Mouse (Mus musculus) embryonic facial prominence, embryonic 14.5 days (tissue): ENCODE measurements around the gene BC049715. TPM values are rescaled to one million over a fixed set of nuclear protein-coding genes. Genes with fewer than 3 reads are reported as not detected.
A peak's percentile ranks its signal among the peaks of the same experiment; 100 is the strongest.

Source experiments
- ATAC-seq: fragments of 200-750 bp; cut with Nextera tagmentation; 2 replicates; pipeline ENCODE4 v1.8.0; 2017; ENCODE audit warnings: low read depth, moderate number of reproducible peaks, moderate TSS enrichment
- DNase-seq: peaks from one replicate; pipeline ENCODE4 v3.0.0-alpha.2; 2015; ENCODE audit warnings: low spot score
- H3K27ac ChIP-seq: fragments of 300-500 bp; sonication (generic); replicated peaks from 2 replicates; pipeline ENCODE4 v1.5.1; 2014; ENCODE audit warnings: low read depth, mild to moderate bottlenecking, low read length, moderate library complexity
- H3K27me3 ChIP-seq: fragments of 300-500 bp; sonication (generic); replicated peaks from 2 replicates; pipeline ENCODE4 v1.6.1; 2014; ENCODE audit warnings: low read length; ENCODE audit not compliant: control insufficient read depth, insufficient read depth
- H3K36me3 ChIP-seq: fragments of 300-500 bp; sonication (generic); 2 replicates; pipeline ENCODE4 v1.6.1; 2014; ENCODE audit warnings: low read length, mixed read lengths; ENCODE audit not compliant: control insufficient read depth, insufficient read depth
- H3K4me1 ChIP-seq: fragments of 300-500 bp; sonication (generic); 2 replicates; pipeline ENCODE4 v1.6.1; 2014; ENCODE audit warnings: antibody characterized with exemption, low read length; ENCODE audit not compliant: control insufficient read depth, insufficient read depth
- H3K4me2 ChIP-seq: fragments of 300-500 bp; sonication (generic); 2 replicates; pipeline ENCODE4 v1.6.1; 2014; ENCODE audit warnings: low read depth, mild to moderate bottlenecking, low read length, moderate library complexity, mixed read lengths
- H3K4me3 ChIP-seq: fragments of 300-500 bp; sonication (generic); 2 replicates; pipeline ENCODE4 v1.5.1; 2014; ENCODE audit warnings: low read depth, mild to moderate bottlenecking, low read length
- H3K9ac ChIP-seq: fragments of 300-500 bp; sonication (generic); 2 replicates; pipeline ENCODE4 v1.6.1; 2014; ENCODE audit warnings: low read depth, mild to moderate bottlenecking, low read length, moderate library complexity, mixed read lengths
- H3K9me3 ChIP-seq: fragments of 300-500 bp; sonication (generic); 2 replicates; pipeline ENCODE4 v1.6.1; 2016; ENCODE audit warnings: low read length; ENCODE audit not compliant: control insufficient read depth
- WGBS: fragments of 180-500 bp; shearing (Covaris S2); extraction: QIAGEN DNeasy Blood & Tissue Kit; methylation state at CpG from one replicate; pipeline ENCODE4 v1.1.7; 2014; 5-methylcytosine and 5-hydroxymethylcytosine counted together
- polyA plus RNA-seq: library from polyadenylated mRNA; unstranded; fragments of >200 nt; fragmentation: Nextera tagmentation; extraction: Ambion mirVana; gene quantifications from 2 replicates; pipeline ENCODE4 v1.2.1, GENCODE M21; 2014

The BC049715 gene
- polyA plus RNA-seq, 1 experiment from 2014 or later: 1.1 TPM

- peak overlapping the region; percentile 30; the same call in 1 of the 2 replicates for H3K27ac ChIP-seq
- no peaks in the 10 kb centered on the region for H3K9me3 ChIP-seq
- no peaks in the 10 kb centered on the region for H3K27me3 ChIP-seq
- H3K4me3 ChIP-seq: no peak overlapping the region
- ATAC-seq (no peak), DNase-seq (no peak)
- H3K9ac ChIP-seq: no peak overlapping the region
- no peak overlapping the region for H3K4me2 ChIP-seq
- WGBS: 75% methylated on average over 4 of the region's 4 CpGs
- no peaks in the 10 kb centered on the region for H3K36me3 ChIP-seq
- peaks cover 9% of the 10 kb centered on the region for H3K4me1 ChIP-seq
Measured at GRCm38 (mm10) chr6:136852348-136852747, 24.9 kb downstream of the BC049715 start.

GRCm38 (mm10) chr6:136852762-136853161, 25.3 kb downstream of the BC049715 start:
- Histone ChIP-seq H3K4me2 (no peak overlapping the region), H3K9ac (no peak overlapping the region), H3K4me3 (no peak overlapping the region), H3K27ac (peak overlapping the region; percentile 30; the same call in 1 of the 2 replicates), H3K27me3 (no peaks in the 10 kb centered on the region), H3K9me3 (no peaks in the 10 kb centered on the region), H3K4me1 (peaks cover 11% of the 10 kb centered on the region), H3K36me3 (no peaks in the 10 kb centered on the region)
- DNase-seq: peak; percentile 68
- 0 out of 2 replicates have a peak, but pooled peaks have one; percentile 13 for ATAC-seq
- 22% methylated on average over 3 of the region's 3 CpGs for WGBS

GRCm38 (mm10) chr6:136854361-136854781, 26.9 kb downstream of the BC049715 start:
- Histone ChIP-seq H3K9ac (no peak overlapping the region), H3K4me1 (peaks cover 14% of the 10 kb centered on the region), H3K4me2 (no peak overlapping the region), H3K9me3 (no peaks in the 10 kb centered on the region), H3K36me3 (no peaks in the 10 kb centered on the region), H3K4me3 (no peak overlapping the region), H3K27ac (no peak overlapping the region), H3K27me3 (no peaks in the 10 kb centered on the region)
- 84% methylated on average over 11 of the region's 11 CpGs for WGBS
- ATAC-seq (no peak), DNase-seq (no peak)

GRCm38 (mm10) chr6:136855183-136855582, 27.8 kb downstream of the BC049715 start:
- Histone ChIP-seq H3K27me3 (no peaks in the 10 kb centered on the region), H3K9ac (no peak overlapping the region), H3K36me3 (no peaks in the 10 kb centered on the region), H3K9me3 (no peaks in the 10 kb centered on the region), H3K4me3 (no peak overlapping the region), H3K27ac (no peak overlapping the region), H3K4me1 (peaks cover 14% of the 10 kb centered on the region), H3K4me2 (no peak overlapping the region)
- ATAC-seq (no peak), DNase-seq (no peak)
- WGBS: 58% methylated on average over 2 of the region's 2 CpGs

- Histone ChIP-seq H3K9me3 (no peaks in the 10 kb centered on the region), H3K27ac (peak overlapping the region; percentile 50; the same call in 1 of the 2 replicates), H3K4me1 (peaks cover 14% of the 10 kb centered on the region), H3K9ac (no peak overlapping the region), H3K4me3 (0 out of 2 replicates have a peak overlapping the region, but pooled peaks have one; percentile 4), H3K36me3 (no peaks in the 10 kb centered on the region), H3K27me3 (no peaks in the 10 kb centered on the region), H3K4me2 (peak overlapping the region; percentile 37)
- ATAC-seq: peak; percentile 85
- WGBS: 46% methylated on average over 14 of the region's 14 CpGs
- peak; percentile 78 for DNase-seq
Measured at GRCm38 (mm10) chr6:136856071-136856636, 28.7 kb downstream of the BC049715 start.

- Histone ChIP-seq H3K4me1 (peaks cover 14% of the 10 kb centered on the region), H3K27me3 (no peaks in the 10 kb centered on the region), H3K27ac (peak within 1 kb of the TSS; percentile 11), H3K4me3 (peak within 1 kb of the TSS; percentile 12; the same call in 1 of the 2 replicates), H3K9ac (no peak within 1 kb of the TSS), H3K4me2 (peak within 1 kb of the TSS; percentile 37), H3K36me3 (no peaks in the 10 kb centered on the region), H3K9me3 (no peaks in the 10 kb centered on the region)
- ATAC-seq: peak; percentile 23
- DNase-seq: peak; percentile 47
- WGBS: 52% methylated on average over 18 of the region's 18 CpGs
Measured at GRCm38 (mm10) chr6:136857186-136857872, 29.9 kb downstream of the BC049715 start, which contains the start of gene Art4. Art4 (minus strand) TSS chr6:136857733.

- peak overlapping the region; percentile 37 for H3K4me2 ChIP-seq
Measured at GRCm38 (mm10) chr6:136857873-136858260, 30.4 kb downstream of the BC049715 start.

GRCm38 (mm10) chr6:136858420-136858819, 31.0 kb downstream of the BC049715 start:
- no peaks in the 10 kb centered on the region for H3K27me3 ChIP-seq
- DNase-seq (no peak), ATAC-seq (no peak)
- no peak overlapping the region for H3K27ac ChIP-seq
- H3K4me1 ChIP-seq: peaks cover 11% of the 10 kb centered on the region
- H3K4me3 ChIP-seq: no peak overlapping the region
- no peak overlapping the region for H3K4me2 ChIP-seq
- no peak overlapping the region for H3K9ac ChIP-seq
- 66% methylated on average over 8 of the region's 8 CpGs for WGBS
- H3K9me3 ChIP-seq: no peaks in the 10 kb centered on the region
- H3K36me3 ChIP-seq: no peaks in the 10 kb centered on the region

More at GRCm38 (mm10) chr6:136857873-136858260, 30.4 kb downstream of the BC049715 start:
- Histone ChIP-seq H3K27me3 (no peaks in the 10 kb centered on the region), H3K4me3 (no peak overlapping the region), H3K36me3 (no peaks in the 10 kb centered on the region), H3K9ac (no peak overlapping the region), H3K27ac (peak overlapping the region; percentile 11), H3K4me1 (peaks cover 12% of the 10 kb centered on the region), H3K9me3 (no peaks in the 10 kb centered on the region)
- ATAC-seq: no peak; the same call in 1 of the 2 replicates
- DNase-seq: peak; percentile 70
- 23% methylated on average over 11 of the region's 11 CpGs for WGBS
